Mouse (Mus musculus): ENCODE results near the gene Tm4sf5. TPM values are rescaled to one million over a fixed set of nuclear protein-coding genes. Genes with fewer than 3 reads are reported as not detected.

Tm4sf5 gene
- polyA plus RNA-seq (2017; shearing (Covaris generic)): 0.67 TPM

GRCm38 (mm10) chr11:70504970-70505369 lies at the start of gene Tm4sf5:
Gene Tm4sf5 (plus strand): TSS chr11:70505244.

GRCm38 (mm10) chr11:70458688-70459600 lies 46.1 kb upstream of the Tm4sf5 start, which contains the start of gene Zmynd15:
Gene Zmynd15 (plus strand): TSS chr11:70459433.

GRCm38 (mm10) chr11:70459601-70460101 lies 45.4 kb upstream of the Tm4sf5 start, which contains the start of gene Cxcl16:
Gene Cxcl16 (minus strand): TSS chr11:70459984.

GRCm38 (mm10) chr11:70514288-70514687 lies 9.2 kb downstream of the Tm4sf5 start, which contains the start of gene Vmo1:
Gene Vmo1 (minus strand): TSS chr11:70514616.

GRCm38 (mm10) chr11:70518923-70519322 lies 13.9 kb downstream of the Tm4sf5 start, which contains the start of gene Gltpd2:
Gene Gltpd2 (plus strand): TSS chr11:70519196.

GRCm38 (mm10) chr11:70525184-70525678 lies 20.2 kb downstream of the Tm4sf5 start, which contains the start of gene Psmb6:
Gene Psmb6 (plus strand): TSS chr11:70525367.

GRCm38 (mm10) chr11:70532839-70533238 lies 27.8 kb downstream of the Tm4sf5 start, which contains the start of gene Gm40193:
Gene Gm40193 (minus strand): TSS chr11:70532939.

GRCm38 (mm10) chr11:70539877-70540587 lies 35.0 kb downstream of the Tm4sf5 start, which contains the start of gene Pld2:
Gene Pld2 (plus strand): TSS chr11:70540064.

Other genes with a start within 250 kb of the Tm4sf5 start
- gene Alox12, start 249.9 kb upstream of the Tm4sf5 start, polyA plus RNA-seq (2017; shearing (Covaris generic)): not detected
- gene Alox12e, start 182.6 kb upstream of the Tm4sf5 start, polyA plus RNA-seq (2017; shearing (Covaris generic)): not detected
- 0.26 TPM for gene Alox15, start 153.2 kb upstream of the Tm4sf5 start, polyA plus RNA-seq (2017; shearing (Covaris generic))
- gene Pelp1, start 95.2 kb upstream of the Tm4sf5 start, polyA plus RNA-seq (2017; shearing (Covaris generic)): 9.9 TPM
- gene Arrb2, start 72.6 kb upstream of the Tm4sf5 start, polyA plus RNA-seq (2017; shearing (Covaris generic)): 172 TPM
- gene Med11, start 53.3 kb upstream of the Tm4sf5 start, polyA plus RNA-seq (2017; shearing (Covaris generic)): 192 TPM
- gene Zmynd15, start 45.8 kb upstream of the Tm4sf5 start, polyA plus RNA-seq (2017; shearing (Covaris generic)): 0.43 TPM
- gene Cxcl16, start 45.3 kb upstream of the Tm4sf5 start, polyA plus RNA-seq (2017; shearing (Covaris generic)): 3.0 TPM
- gene Vmo1, start 9.4 kb downstream of the Tm4sf5 start, polyA plus RNA-seq (2017; shearing (Covaris generic)): not detected
- not detected for gene Gltpd2, start 14.0 kb downstream of the Tm4sf5 start, polyA plus RNA-seq (2017; shearing (Covaris generic))
- 301 TPM for gene Psmb6, start 20.1 kb downstream of the Tm4sf5 start, polyA plus RNA-seq (2017; shearing (Covaris generic))
- not detected for gene Gm40193, start 27.7 kb downstream of the Tm4sf5 start, polyA plus RNA-seq (2017; shearing (Covaris generic))
- 12.7 TPM for gene Pld2, start 34.8 kb downstream of the Tm4sf5 start, polyA plus RNA-seq (2017; shearing (Covaris generic))
- gene Mink1, start 57.6 kb downstream of the Tm4sf5 start, polyA plus RNA-seq (2017; shearing (Covaris generic)): 24.3 TPM
- gene 4930544D05Rik, start 110.6 kb downstream of the Tm4sf5 start, polyA plus RNA-seq (2017; shearing (Covaris generic)): 1.5 TPM
- gene Chrne, start 114.0 kb downstream of the Tm4sf5 start, polyA plus RNA-seq (2017; shearing (Covaris generic)): 10.7 TPM
- not detected for gene Gp1ba, start 133.9 kb downstream of the Tm4sf5 start, polyA plus RNA-seq (2017; shearing (Covaris generic))
- gene Rnf167, start 142.0 kb downstream of the Tm4sf5 start, polyA plus RNA-seq (2017; shearing (Covaris generic)): 286 TPM
- 71.3 TPM for gene Slc25a11, start 142.2 kb downstream of the Tm4sf5 start, polyA plus RNA-seq (2017; shearing (Covaris generic))
- 2,639 TPM for gene Pfn1, start 149.4 kb downstream of the Tm4sf5 start, polyA plus RNA-seq (2017; shearing (Covaris generic))
- gene Eno3, start 152.0 kb downstream of the Tm4sf5 start, polyA plus RNA-seq (2017; shearing (Covaris generic)): 11.1 TPM
- gene Spag7, start 164.2 kb downstream of the Tm4sf5 start, polyA plus RNA-seq (2017; shearing (Covaris generic)): 67.7 TPM
- gene Camta2, start 182.9 kb downstream of the Tm4sf5 start, polyA plus RNA-seq (2017; shearing (Covaris generic)): 41.4 TPM
- 0.35 TPM for gene Inca1, start 194.9 kb downstream of the Tm4sf5 start, polyA plus RNA-seq (2017; shearing (Covaris generic))
- 1.4 TPM for gene Kif1c, start 195.3 kb downstream of the Tm4sf5 start, polyA plus RNA-seq (2017; shearing (Covaris generic))